Mouse (Mus musculus) embryonic facial prominence, embryonic 12.5 days (tissue): ENCODE results near the gene Borcs7. TPM values are rescaled to one million over a fixed set of nuclear protein-coding genes. Genes with fewer than 3 reads are reported as not detected.

ENCODE experiments used
- ATAC-seq: fragments of 200-750 bp; cut with Nextera tagmentation; 2 replicates; pipeline ENCODE4 v1.8.0; 2017; ENCODE audit not compliant: insufficient number of reproducible peaks, insufficient read depth, low FRiP score, low TSS enrichment
- H3K27ac ChIP-seq: fragments of 300-500 bp; sonication (generic); 2 replicates; pipeline ENCODE4 v1.5.1; 2016; ENCODE audit warnings: mild to moderate bottlenecking
- H3K27me3 ChIP-seq: fragments of 300-500 bp; sonication (generic); 2 replicates; pipeline ENCODE4 v1.6.1; 2016; ENCODE audit warnings: mild to moderate bottlenecking, moderate library complexity
- H3K36me3 ChIP-seq: fragments of 300-500 bp; sonication (generic); 2 replicates; pipeline ENCODE4 v1.6.1; 2016; ENCODE audit warnings: mild to moderate bottlenecking
- H3K4me1 ChIP-seq: fragments of 300-500 bp; sonication (generic); 2 replicates; pipeline ENCODE4 v1.6.1; 2016
- H3K4me2 ChIP-seq: fragments of 300-500 bp; sonication (generic); replicated peaks from 2 replicates; pipeline ENCODE4 v1.6.1; 2016; ENCODE audit warnings: mild to moderate bottlenecking, moderate library complexity
- H3K4me3 ChIP-seq: fragments of 300-500 bp; sonication (generic); 2 replicates; pipeline ENCODE4 v1.5.1; 2016; ENCODE audit warnings: mild to moderate bottlenecking
- H3K9ac ChIP-seq: fragments of 300-500 bp; sonication (generic); 2 replicates; pipeline ENCODE4 v1.6.1; 2016; ENCODE audit warnings: mild to moderate bottlenecking, moderate library complexity
- H3K9me3 ChIP-seq: fragments of 300-500 bp; sonication (generic); 2 replicates; pipeline ENCODE4 v1.6.1; 2016; ENCODE audit warnings: mild to moderate bottlenecking, moderate library complexity
- WGBS: fragments of 180-500 bp; shearing (Covaris S2); methylation state at CpG from one replicate; pipeline ENCODE4 v1.1.7; 2016; 5-methylcytosine and 5-hydroxymethylcytosine counted together
- polyA plus RNA-seq: library from polyadenylated mRNA; unstranded; fragments of >200 nt; fragmentation: Nextera tagmentation; extraction: Ambion mirVana; gene quantifications from 2 replicates; pipeline ENCODE4 v1.2.1, GENCODE M21; 2016

Gene Borcs7
- polyA plus RNA-seq, 1 experiment from 2014 or later: 16.1 TPM

DNA sequence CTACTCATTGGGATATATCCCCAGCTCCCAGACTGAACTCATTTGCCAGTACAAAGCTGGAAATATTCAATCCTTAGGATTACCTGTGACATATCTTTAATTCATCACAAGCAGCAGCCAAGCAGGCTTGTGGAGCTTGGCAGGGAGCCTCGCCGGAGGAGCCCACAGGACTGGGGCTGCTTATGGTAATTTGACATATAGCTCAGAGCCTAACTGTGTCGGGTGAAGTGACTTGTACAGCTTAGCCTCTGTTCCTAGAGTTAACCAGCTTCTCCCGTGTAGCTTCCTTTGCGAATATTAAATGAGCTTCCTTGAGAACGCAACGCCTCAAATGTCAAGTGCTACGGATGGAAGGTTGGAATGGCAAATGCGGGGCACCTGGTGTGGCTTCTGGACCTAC lies 55.0 kb downstream of the Borcs7 start:
- 67% methylated on average over 9 of the region's 9 CpGs for WGBS
- Histone ChIP-seq H3K36me3 (no peaks in the 10 kb centered on the region), H3K4me3 (no peak overlapping the region), H3K4me2 (no peak overlapping the region), H3K4me1 (no peaks in the 10 kb centered on the region), H3K27me3 (no peaks in the 10 kb centered on the region), H3K27ac (no peak overlapping the region), H3K9me3 (no peaks in the 10 kb centered on the region), H3K9ac (no peak overlapping the region)
- no peak for ATAC-seq

GRCm38 (mm10) chr19:46747799-46748198 lies 58.1 kb downstream of the Borcs7 start:
- Histone ChIP-seq H3K27me3 (no peaks in the 10 kb centered on the region), H3K4me1 (no peaks in the 10 kb centered on the region), H3K27ac (no peak overlapping the region), H3K4me3 (no peak overlapping the region), H3K36me3 (no peaks in the 10 kb centered on the region), H3K4me2 (no peak overlapping the region), H3K9ac (no peak overlapping the region), H3K9me3 (no peaks in the 10 kb centered on the region)
- WGBS: 94% methylated on average over 3 of the region's 3 CpGs
- ATAC-seq: no peak

- Histone ChIP-seq H3K27me3 (no peaks in the 10 kb centered on the region; the same call in 1 of the 2 replicates), H3K9me3 (no peaks in the 10 kb centered on the region), H3K36me3 (no peaks in the 10 kb centered on the region), H3K4me1 (no peaks in the 10 kb centered on the region), H3K9ac (no peak overlapping the region), H3K4me3 (no peak overlapping the region), H3K4me2 (no peak overlapping the region), H3K27ac (no peak overlapping the region)
- ATAC-seq: no peak
- WGBS: 83% methylated on average over 5 of the region's 5 CpGs
Observed at GRCm38 (mm10) chr19:46752235-46752634, 62.5 kb downstream of the Borcs7 start.

Other genes with a start within 250 kb of the Borcs7 start
- 22.4 and 23.5 TPM in 2 replicates for gene Trim8, start 188.2 kb upstream of the Borcs7 start, polyA plus RNA-seq
- 191 TPM in 2 replicates for gene Arl3, start 116.7 kb upstream of the Borcs7 start, polyA plus RNA-seq
- 23.4 and 23.6 TPM in 2 replicates for gene Sfxn2, start 116.5 kb upstream of the Borcs7 start, polyA plus RNA-seq
- 52.5 and 54.1 TPM in 2 replicates for gene Wbp1l, start 90.8 kb upstream of the Borcs7 start, polyA plus RNA-seq
- gene Cyp17a1, start 16.7 kb upstream of the Borcs7 start, polyA plus RNA-seq: 0.26 TPM in 1 of 2 replicates, not detected in the other
- 28.5 and 30.4 TPM in 2 replicates for gene As3mt, start 17.6 kb downstream of the Borcs7 start, polyA plus RNA-seq
- 4.9 and 5.4 TPM in 2 replicates for gene Cnnm2, start 71.7 kb downstream of the Borcs7 start, polyA plus RNA-seq